21 mouse cellular contexts compared by ENCODE assay signal in genomic region chr1:139077989-139078388, GRCm38 (mm10).
DNase-seq lines count a peak whose midpoint lies in the region; ATAC-seq and TF ChIP-seq lines count a peak whose summit lies in the region.
"Had no signal": no experiment of that assay in that cellular context is flagged by ENCODE, and none has a peak within 500 bp of the region (broad histone marks: within the 10 kb centered on the region; RNA-seq: fewer than 3 reads in every experiment).

No protein-coding gene starts in this region.

- H3K27me3 ChIP-seq in MEL (ENCODE audit: control insufficient read depth in 1 of 2, insufficient read depth in 2 of 2, low read length in 2 of 2): no peaks in the 10 kb centered on the region
- no peaks in the 10 kb centered on the region for H3K27me3 ChIP-seq in limb, embryonic 10.5 days (ENCODE audit: low read depth, poor library complexity, severe bottlenecking)
- no peaks in the 10 kb centered on the region for H3K27me3 ChIP-seq in forebrain, embryonic 14.5 days (replicated peaks; ENCODE audit: control insufficient read depth, insufficient read depth, low read length)
- H3K27me3 ChIP-seq: embryonic facial prominence, embryonic 13.5 days; embryonic facial prominence, embryonic 15.5 days; forebrain, embryonic 12.5 days; forebrain, embryonic 15.5 days had no signal

- H3K4me2 ChIP-seq in forebrain, embryonic 14.5 days (ENCODE audit: low read length): no peak overlapping the region
- H3K4me2 ChIP-seq: embryonic facial prominence, embryonic 13.5 days; embryonic facial prominence, embryonic 15.5 days; forebrain, embryonic 12.5 days; forebrain, embryonic 15.5 days had no signal

- no peak for TF ChIP-seq POLR2A in MEL (IDR thresholded peaks at IDR 0.05; ENCODE audit: control insufficient read depth in 1 of 2, insufficient read depth in 1 of 2, low read depth in 1 of 2, low read length in 2 of 2, poor library complexity in 1 of 2)

- ATAC-seq in forebrain, embryonic 14.5 days: no peak
- ATAC-seq: forebrain, embryonic 15.5 days; forebrain, postnatal 0 days had no signal

- no peak overlapping the region for H3K4me3 ChIP-seq in MEL (ENCODE audit: control insufficient read depth in 1 of 2, insufficient read depth in 1 of 2, low read depth in 2 of 2, low read length in 2 of 2)
- no peak overlapping the region for H3K4me3 ChIP-seq in limb, embryonic 10.5 days
- H3K4me3 ChIP-seq in forebrain, embryonic 14.5 days (ENCODE audit: low read depth, low read length): no peak overlapping the region
- H3K4me3 ChIP-seq: embryonic facial prominence, embryonic 13.5 days; embryonic facial prominence, embryonic 15.5 days; erythroblast, embryonic 14.5 days; forebrain, embryonic 10.5 days; forebrain, embryonic 12.5 days; forebrain, embryonic 15.5 days had no signal

- no peak overlapping the region for H3K9ac ChIP-seq in MEL (ENCODE audit: control insufficient read depth, low read depth, low read length, poor library complexity, severe bottlenecking)
- H3K9ac ChIP-seq in forebrain, embryonic 14.5 days (ENCODE audit: low read length): no peak overlapping the region
- H3K9ac ChIP-seq: embryonic facial prominence, embryonic 13.5 days; embryonic facial prominence, embryonic 15.5 days; forebrain, embryonic 12.5 days; forebrain, embryonic 15.5 days; forebrain, postnatal 0 days had no signal

- H3K79me2 ChIP-seq in MEL (ENCODE audit: control insufficient read depth, insufficient read depth, low read length, poor library complexity): no peaks in the 10 kb centered on the region

- peak; percentile 28 for DNase-seq in CD4-positive helper T cell, adult 2 months (ENCODE audit: low read depth, low spot score)
- DNase-seq in MEL (ENCODE audit: low read depth, low spot score): no peak
- DNase-seq in limb, embryonic 10.5 days (ENCODE audit: low spot score): no peak
- DNase-seq in embryo, embryonic 10 days (ENCODE audit: low spot score): no peak
- no peak for DNase-seq in forebrain, embryonic 14.5 days (ENCODE audit: low spot score)
- DNase-seq: adrenal gland, adult 2 months; adrenal gland, postnatal 10 days; adrenal gland, postnatal 25 days; B cell, adult 2 months; cerebellum, adult 11 months; cerebellum, adult 18-20 months; cerebellum, adult 8-10 months; cerebellum, adult 9-11 months; cerebellum, postnatal 36 days; forebrain, postnatal 0 days had no signal

- peak in 1 of 2 experiments; percentile 28; a peak in 1 of 4 replicates for TF ChIP-seq EP300 in MEL (IDR thresholded peaks at IDR 0.05; ENCODE audit: low read depth in 1 of 2, low read length in 2 of 2)

- TF ChIP-seq CTCF in MEL (IDR thresholded peaks at IDR 0.05 in 2 of 3, conservative IDR thresholded peaks at IDR 0.05 in 1 of 3; ENCODE audit: control insufficient read depth in 1 of 3, insufficient read depth in 1 of 3, low read depth in 2 of 3, low read length in 3 of 3, poor library complexity in 1 of 3, severe bottlenecking in 1 of 3): no peak

- H3K4me1 ChIP-seq in MEL (ENCODE audit: control insufficient read depth in 1 of 2, insufficient read depth in 2 of 2, low read length in 2 of 2): peaks cover 6 to 13% of the 10 kb centered on the region in 2 experiments
- peaks cover 4% of the 10 kb centered on the region; the same call in 1 of the 2 replicates for H3K4me1 ChIP-seq in limb, embryonic 10.5 days
- H3K4me1 ChIP-seq in forebrain, embryonic 14.5 days (ENCODE audit: control insufficient read depth, insufficient read depth, low read length): peaks cover 12% of the 10 kb centered on the region; the same call in 1 of the 2 replicates
- H3K4me1 ChIP-seq: embryonic facial prominence, embryonic 13.5 days; embryonic facial prominence, embryonic 15.5 days had no signal

- peaks cover 0 to 10% of the 10 kb centered on the region in 2 experiments; a peak in 2 of 4 replicates for H3K36me3 ChIP-seq in MEL (ENCODE audit: control insufficient read depth in 1 of 2, insufficient read depth in 2 of 2, low read length in 2 of 2)
- no peaks in the 10 kb centered on the region for H3K36me3 ChIP-seq in limb, embryonic 10.5 days
- no peaks in the 10 kb centered on the region for H3K36me3 ChIP-seq in forebrain, embryonic 14.5 days (ENCODE audit: control insufficient read depth, insufficient read depth, low read length)
- H3K36me3 ChIP-seq: embryonic facial prominence, embryonic 13.5 days; embryonic facial prominence, embryonic 15.5 days; forebrain, embryonic 10.5 days; forebrain, embryonic 12.5 days; forebrain, embryonic 15.5 days had no signal

- no peak overlapping the region for H3K27ac ChIP-seq in MEL (ENCODE audit: control insufficient read depth, low read depth, low read length)
- no peak overlapping the region for H3K27ac ChIP-seq in limb, embryonic 10.5 days
- H3K27ac ChIP-seq in forebrain, embryonic 14.5 days (ENCODE audit: low read depth, low read length): no peak overlapping the region
- H3K27ac ChIP-seq: embryonic facial prominence, embryonic 13.5 days; embryonic facial prominence, embryonic 15.5 days; forebrain, embryonic 10.5 days; forebrain, embryonic 12.5 days; forebrain, embryonic 15.5 days had no signal

- WGBS in limb, embryonic 10.5 days: 89% methylated on average over 1 of the region's 1 CpGs
- WGBS in forebrain, embryonic 14.5 days: 94% methylated on average over 1 of the region's 1 CpGs

- TF ChIP-seq RAD21 in MEL (IDR thresholded peaks at IDR 0.05; ENCODE audit: low read depth, low read length): no peak

- H3K9me3 ChIP-seq in MEL (replicated peaks; ENCODE audit: insufficient read depth, low read length): no peaks in the 10 kb centered on the region
- no peaks in the 10 kb centered on the region for H3K9me3 ChIP-seq in limb, embryonic 10.5 days (replicated peaks)
- H3K9me3 ChIP-seq in forebrain, embryonic 14.5 days (replicated peaks; ENCODE audit: control insufficient read depth, low read length): no peaks in the 10 kb centered on the region
- H3K9me3 ChIP-seq: embryonic facial prominence, embryonic 13.5 days; embryonic facial prominence, embryonic 15.5 days; forebrain, embryonic 10.5 days; forebrain, embryonic 12.5 days; forebrain, embryonic 15.5 days had no signal

TF ChIP-seq in MEL, 35 proteins besides CTCF, POLR2A, EP300 and RAD21:
- TF ChIP-seq MAX (IDR thresholded peaks at IDR 0.05; ENCODE audit: low read length): no peak
- TF ChIP-seq GATA1 (IDR thresholded peaks at IDR 0.05; ENCODE audit: low read depth, low read length): peak; percentile 66
- peak; percentile 47; the same call in 1 of the 2 replicates for TF ChIP-seq RCOR1 (IDR thresholded peaks at IDR 0.05; ENCODE audit: low read depth, low read length)
